Mouse (Mus musculus): ENCODE data around the gene Ttc7b. TPM values are rescaled to one million over a fixed set of nuclear protein-coding genes. Genes with fewer than 3 reads are reported as not detected.

The Ttc7b gene
- polyA plus RNA-seq, 1 experiment: not detected

DNA sequence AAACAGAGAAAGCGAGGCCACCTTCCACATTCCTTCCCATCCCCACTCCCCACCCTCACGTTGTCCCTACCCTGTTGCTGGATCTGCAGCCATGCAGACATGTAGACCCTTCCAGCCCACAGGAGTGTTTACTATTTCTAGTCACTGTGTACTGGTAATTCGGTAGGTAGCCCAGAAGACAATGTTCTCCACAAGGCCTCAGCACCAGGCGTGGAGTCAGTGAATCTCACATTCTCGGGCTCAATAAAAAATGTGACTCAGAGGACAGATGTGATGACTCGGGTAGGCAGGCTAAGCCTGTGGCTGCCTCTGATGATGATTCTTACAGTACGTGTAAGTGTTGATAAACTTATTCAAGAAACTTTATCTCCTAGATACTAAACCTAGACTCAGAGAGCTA is 147.8 kb downstream of the Ttc7b start:
- H3K4me3 ChIP-seq (ENCODE audit: insufficient read depth, low read depth, low read length): no peak overlapping the region
- H3K4me1 ChIP-seq (ENCODE audit: control insufficient read depth, insufficient read depth, low read length): peaks cover 8% of the 10 kb centered on the region
- 0 out of 2 replicates have a peak overlapping the region, but pooled peaks have one; percentile 8 for H3K27ac ChIP-seq (ENCODE audit: insufficient read depth, low read depth, low read length)
- WGBS: 54% methylated on average over 7 of the region's 7 CpGs
- TF ChIP-seq CTCF (IDR thresholded peaks at IDR 0.05; ENCODE audit: insufficient read depth, low read depth, low read length) (no peak), POLR2A (IDR thresholded peaks at IDR 0.05; ENCODE audit: insufficient read depth, low read depth, low read length) (no peak)

DNA sequence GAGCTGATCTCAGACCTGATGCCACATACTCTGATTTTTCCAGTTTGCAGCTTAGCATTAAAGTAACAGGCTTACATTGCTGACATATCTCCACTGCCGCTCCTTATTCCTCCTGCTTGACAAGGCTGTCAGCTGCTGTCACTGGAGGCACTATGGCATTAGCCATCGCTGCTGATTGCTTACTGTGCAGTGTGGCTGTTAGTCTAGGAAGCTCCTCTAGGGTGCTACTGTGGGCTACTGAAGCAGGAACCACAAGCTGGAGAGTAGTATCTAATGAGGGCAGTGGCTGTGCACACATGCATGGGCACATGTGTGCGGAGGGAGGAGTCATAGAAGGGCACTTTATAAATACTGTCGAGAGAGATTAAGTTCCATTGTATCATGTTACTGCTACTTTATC is 148.6 kb downstream of the Ttc7b start:
- TF ChIP-seq POLR2A (IDR thresholded peaks at IDR 0.05; ENCODE audit: insufficient read depth, low read depth, low read length): no peak
- no peak for TF ChIP-seq CTCF (IDR thresholded peaks at IDR 0.05; ENCODE audit: insufficient read depth, low read depth, low read length)
- Histone ChIP-seq H3K4me1 (ENCODE audit: control insufficient read depth, insufficient read depth, low read length) (peaks cover 8% of the 10 kb centered on the region), H3K27ac (ENCODE audit: insufficient read depth, low read depth, low read length) (no peak overlapping the region), H3K4me3 (ENCODE audit: insufficient read depth, low read depth, low read length) (no peak overlapping the region)
- 75% methylated on average over 4 of the region's 4 CpGs for WGBS

DNA sequence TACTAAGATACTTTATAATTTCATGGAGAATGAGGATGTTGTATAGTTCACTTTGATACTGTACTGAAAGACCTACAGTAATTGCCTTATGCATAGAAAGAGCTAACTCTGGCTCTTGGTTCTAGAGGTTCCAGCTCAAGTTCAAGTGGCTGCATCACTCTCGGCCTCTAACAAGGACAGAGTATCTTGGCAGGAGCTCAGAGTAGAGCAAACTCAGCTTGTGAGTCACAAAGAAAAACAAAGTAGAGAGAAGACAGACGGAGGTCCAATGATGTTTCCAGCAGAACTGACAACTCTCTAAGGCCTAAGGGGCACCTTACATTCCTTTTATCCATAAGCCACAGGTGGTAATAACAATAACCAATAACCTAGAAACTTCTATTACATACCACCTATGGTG is 150.8 kb downstream of the Ttc7b start:
- Histone ChIP-seq H3K4me3 (ENCODE audit: insufficient read depth, low read depth, low read length) (no peak overlapping the region), H3K4me1 (ENCODE audit: control insufficient read depth, insufficient read depth, low read length) (peaks cover 8% of the 10 kb centered on the region), H3K27ac (ENCODE audit: insufficient read depth, low read depth, low read length) (no peak overlapping the region)
- TF ChIP-seq CTCF (IDR thresholded peaks at IDR 0.05; ENCODE audit: insufficient read depth, low read depth, low read length) (no peak), POLR2A (IDR thresholded peaks at IDR 0.05; ENCODE audit: insufficient read depth, low read depth, low read length) (no peak)
- 82% methylated on average over 2 of the region's 2 CpGs for WGBS

DNA sequence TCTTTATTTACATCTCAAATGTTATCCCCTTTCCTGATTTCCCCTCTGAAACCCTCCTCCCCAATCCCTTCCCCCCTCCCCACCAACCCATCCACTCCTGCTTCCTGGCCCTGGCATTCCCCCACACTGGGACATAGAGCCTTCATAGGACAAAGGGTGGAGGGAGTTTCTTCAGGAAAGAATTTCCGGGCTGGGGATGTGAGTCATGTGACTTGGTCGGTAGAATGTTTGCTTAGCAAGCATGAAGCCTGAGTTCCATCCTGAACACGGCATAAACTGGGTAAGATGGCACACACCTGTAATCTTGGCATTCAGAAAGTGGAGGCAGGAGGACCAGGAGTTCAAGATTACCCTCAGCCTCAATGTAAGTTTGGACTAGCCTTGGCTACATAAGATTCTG is 151.4 kb downstream of the Ttc7b start:
- no peak for TF ChIP-seq POLR2A (IDR thresholded peaks at IDR 0.05; ENCODE audit: insufficient read depth, low read depth, low read length)
- no peak for TF ChIP-seq CTCF (IDR thresholded peaks at IDR 0.05; ENCODE audit: insufficient read depth, low read depth, low read length)
- 56% methylated on average over 3 of the region's 3 CpGs for WGBS
- H3K27ac ChIP-seq (ENCODE audit: insufficient read depth, low read depth, low read length): no peak overlapping the region
- no peak overlapping the region for H3K4me3 ChIP-seq (ENCODE audit: insufficient read depth, low read depth, low read length)
- H3K4me1 ChIP-seq (ENCODE audit: control insufficient read depth, insufficient read depth, low read length): peaks cover 8% of the 10 kb centered on the region

DNA sequence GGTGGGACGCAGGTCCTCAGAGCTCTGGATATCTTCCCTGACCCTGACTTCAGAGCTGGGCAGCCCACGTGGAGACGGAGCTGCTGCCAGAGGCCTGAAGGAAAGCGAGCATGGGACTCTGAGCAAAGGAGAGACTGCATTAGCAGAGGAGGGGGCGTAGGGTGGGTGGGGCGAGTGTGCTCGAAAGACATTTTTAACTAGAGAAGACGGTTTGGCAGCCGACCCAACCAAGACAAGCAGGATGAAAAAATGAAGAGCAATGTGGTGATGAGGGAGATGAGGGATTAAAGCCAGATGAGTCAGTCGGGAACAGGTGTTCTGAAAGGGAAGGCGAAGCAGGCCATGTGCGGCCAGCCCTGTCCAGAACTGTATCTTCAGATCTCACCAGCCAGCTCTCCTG is 159.3 kb downstream of the Ttc7b start:
- H3K27ac ChIP-seq (ENCODE audit: insufficient read depth, low read depth, low read length): peak overlapping the region; percentile 49; the same call in 1 of the 2 replicates
- TF ChIP-seq POLR2A (IDR thresholded peaks at IDR 0.05; ENCODE audit: insufficient read depth, low read depth, low read length): no peak
- no peak for TF ChIP-seq CTCF (IDR thresholded peaks at IDR 0.05; ENCODE audit: insufficient read depth, low read depth, low read length)
- 41% methylated on average over 12 of the region's 12 CpGs for WGBS
- H3K4me1 ChIP-seq (ENCODE audit: control insufficient read depth, insufficient read depth, low read length): peaks cover 17% of the 10 kb centered on the region
- H3K4me3 ChIP-seq (ENCODE audit: insufficient read depth, low read depth, low read length): no peak overlapping the region

DNA sequence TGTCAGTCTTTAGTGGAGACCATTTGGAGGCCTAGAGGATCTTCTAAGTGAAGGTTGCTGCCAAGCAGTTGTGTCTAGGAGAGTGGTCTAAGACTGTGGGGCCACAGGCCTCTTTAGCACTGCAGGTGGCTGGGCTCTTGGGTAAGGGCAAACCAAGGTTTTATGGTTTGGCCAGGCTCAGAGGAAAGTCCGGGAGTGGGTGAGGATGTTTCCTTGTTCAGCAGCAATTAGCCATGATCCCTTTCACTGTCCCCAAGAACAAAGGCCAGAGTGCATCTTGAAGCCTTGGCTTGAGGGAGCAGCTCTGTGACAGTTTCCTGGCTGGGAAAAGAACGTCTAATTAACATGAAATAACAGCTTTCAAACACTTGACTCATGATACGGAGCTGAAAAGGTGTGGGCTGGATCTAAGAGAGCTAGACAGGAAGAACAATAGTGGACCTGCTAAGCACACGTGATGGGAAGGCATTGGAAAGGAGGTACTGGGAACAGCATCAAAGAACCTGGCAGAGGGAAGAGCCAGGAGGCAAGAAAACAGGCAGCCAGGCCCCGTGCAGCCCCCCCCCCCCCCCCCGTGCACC is 162.5 kb downstream of the Ttc7b start:
- 26% methylated on average over 6 of the region's 6 CpGs for WGBS
- H3K4me1 ChIP-seq (ENCODE audit: control insufficient read depth, insufficient read depth, low read length): peaks cover 23% of the 10 kb centered on the region
- TF ChIP-seq POLR2A (IDR thresholded peaks at IDR 0.05; ENCODE audit: insufficient read depth, low read depth, low read length): no peak
- no peak for TF ChIP-seq CTCF (IDR thresholded peaks at IDR 0.05; ENCODE audit: insufficient read depth, low read depth, low read length)
- H3K27ac ChIP-seq (ENCODE audit: insufficient read depth, low read depth, low read length): peak overlapping the region; percentile 42; the same call in 1 of the 2 replicates
- no peak overlapping the region for H3K4me3 ChIP-seq (ENCODE audit: insufficient read depth, low read depth, low read length)

DNA sequence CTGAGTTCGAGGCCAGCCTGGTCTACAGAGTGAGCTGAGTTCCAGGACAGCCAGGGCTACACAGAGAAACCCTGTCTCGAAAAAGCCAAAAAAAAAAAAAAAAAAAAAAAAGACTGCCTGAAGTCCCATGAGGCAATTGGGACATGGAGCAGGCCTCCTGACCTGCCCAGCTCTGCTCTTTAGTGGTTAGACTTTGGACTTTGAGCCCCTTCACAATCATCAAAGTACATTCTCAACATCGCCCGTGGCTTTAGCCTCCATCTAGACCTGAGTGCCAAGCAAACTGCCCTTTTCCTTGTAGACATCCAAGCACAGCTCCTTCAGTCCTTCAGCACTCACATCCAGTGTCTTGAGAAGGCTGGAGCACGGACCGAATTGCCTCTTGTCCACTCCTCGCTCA is 164.2 kb downstream of the Ttc7b start:
- TF ChIP-seq POLR2A (IDR thresholded peaks at IDR 0.05; ENCODE audit: insufficient read depth, low read depth, low read length): no peak
- TF ChIP-seq CTCF (IDR thresholded peaks at IDR 0.05; ENCODE audit: insufficient read depth, low read depth, low read length): no peak
- 96% methylated on average over 7 of the region's 7 CpGs for WGBS
- Histone ChIP-seq H3K4me3 (ENCODE audit: insufficient read depth, low read depth, low read length) (no peak overlapping the region), H3K27ac (ENCODE audit: insufficient read depth, low read depth, low read length) (no peak overlapping the region), H3K4me1 (ENCODE audit: control insufficient read depth, insufficient read depth, low read length) (peaks cover 30% of the 10 kb centered on the region)

DNA sequence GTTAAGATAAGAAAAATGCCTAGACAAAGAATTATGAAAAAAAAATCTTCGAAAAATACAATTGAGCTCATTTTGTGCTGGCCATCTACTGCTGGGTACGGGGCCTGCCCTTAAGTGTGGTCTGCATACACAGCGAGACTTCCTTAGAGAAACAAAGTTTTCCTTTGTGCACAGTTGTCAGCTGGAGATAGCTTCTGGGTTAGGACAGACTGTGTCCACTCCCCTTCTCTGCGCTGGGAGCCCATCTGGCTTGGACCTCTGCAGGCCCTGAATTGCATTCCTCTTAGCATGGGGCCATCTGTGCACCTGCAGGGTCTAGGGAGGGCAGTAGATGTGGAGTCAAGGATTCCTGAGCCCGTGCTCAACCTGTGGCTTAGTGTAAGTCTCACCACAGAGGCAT is 165.1 kb downstream of the Ttc7b start:
- no peak for TF ChIP-seq CTCF (IDR thresholded peaks at IDR 0.05; ENCODE audit: insufficient read depth, low read depth, low read length)
- TF ChIP-seq POLR2A (IDR thresholded peaks at IDR 0.05; ENCODE audit: insufficient read depth, low read depth, low read length): no peak
- Histone ChIP-seq H3K27ac (ENCODE audit: insufficient read depth, low read depth, low read length) (no peak overlapping the region), H3K4me1 (ENCODE audit: control insufficient read depth, insufficient read depth, low read length) (peaks cover 29% of the 10 kb centered on the region), H3K4me3 (ENCODE audit: insufficient read depth, low read depth, low read length) (no peak overlapping the region)
- WGBS: 84% methylated on average over 5 of the region's 5 CpGs

DNA sequence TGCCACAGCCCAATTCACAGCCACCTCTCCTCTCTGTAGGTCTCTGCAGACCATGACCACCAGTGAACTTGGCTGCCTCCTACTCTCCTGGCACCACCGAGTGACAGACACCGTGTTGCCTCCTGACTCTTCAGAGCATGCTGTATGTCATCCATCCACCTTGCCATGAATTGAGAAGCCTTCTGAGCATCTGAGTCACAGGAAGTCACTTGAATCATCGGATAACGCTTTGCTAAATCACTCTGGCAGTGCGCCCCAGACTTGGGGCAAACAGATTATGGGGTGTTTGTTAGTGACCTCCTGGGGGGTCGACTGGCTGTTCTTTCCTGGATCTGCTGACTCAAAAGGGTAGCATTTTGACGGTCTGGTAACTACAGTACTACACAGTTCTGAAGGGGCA is 166.7 kb downstream of the Ttc7b start:
- TF ChIP-seq CTCF (IDR thresholded peaks at IDR 0.05; ENCODE audit: insufficient read depth, low read depth, low read length) (no peak), POLR2A (IDR thresholded peaks at IDR 0.05; ENCODE audit: insufficient read depth, low read depth, low read length) (no peak)
- H3K4me3 ChIP-seq (ENCODE audit: insufficient read depth, low read depth, low read length): no peak overlapping the region
- no peak overlapping the region for H3K27ac ChIP-seq (ENCODE audit: insufficient read depth, low read depth, low read length)
- WGBS: 50% methylated on average over 7 of the region's 7 CpGs
- peaks cover 28% of the 10 kb centered on the region for H3K4me1 ChIP-seq (ENCODE audit: control insufficient read depth, insufficient read depth, low read length)
